8 mouse cellular contexts compared by ENCODE assay signal in the genomic region with DNA sequence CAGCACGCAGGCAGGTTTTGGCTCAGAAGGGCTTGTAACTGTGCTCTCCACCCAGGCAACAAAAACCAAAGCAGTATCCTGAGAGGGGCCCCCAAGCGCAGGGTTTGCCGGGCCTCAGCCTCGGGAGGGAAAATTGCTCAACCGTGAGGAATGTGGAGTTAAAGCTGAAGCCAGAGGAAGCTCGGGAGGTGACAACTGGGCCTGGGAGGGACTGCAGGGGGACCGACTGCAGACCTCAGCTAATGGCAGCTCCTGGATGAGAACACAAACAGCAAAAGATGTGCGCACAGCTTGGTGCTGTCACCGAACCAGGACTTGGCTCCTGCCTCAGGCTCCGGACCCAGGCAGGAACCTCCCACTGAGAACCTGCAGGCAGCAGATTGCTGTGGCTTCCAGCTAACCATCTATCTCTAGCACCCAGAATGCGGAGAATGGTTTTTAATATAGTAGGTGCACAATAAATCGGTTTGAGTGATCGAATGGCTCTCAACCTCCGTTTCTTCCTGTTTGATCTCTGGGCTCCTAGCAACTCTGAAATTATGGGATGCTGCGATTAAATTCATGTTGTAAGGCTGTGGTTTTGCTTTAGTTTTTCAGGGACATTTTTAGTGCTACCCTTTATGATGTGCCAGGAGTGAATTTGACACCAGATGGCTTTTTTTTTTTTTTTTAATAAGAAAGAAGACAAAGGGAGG. TPM values are rescaled to one million over a fixed set of nuclear protein-coding genes. Genes with fewer than 3 reads are reported as not detected.
DNase-seq lines count a peak whose midpoint lies in the region; ATAC-seq and TF ChIP-seq lines count a peak whose summit lies in the region.

No protein-coding gene starts in this region.

- no peak for TF ChIP-seq POLR2A in embryonic fibroblast, embryonic 13.5 days (IDR thresholded peaks at IDR 0.05; ENCODE audit: low read depth, low read length)

- H3K4me3 ChIP-seq in G1E (ENCODE audit: low read depth, low read length), result no peak overlapping the region; the same call in 1 of the 2 replicates
- no peak overlapping the region for H3K4me3 ChIP-seq in embryonic fibroblast, embryonic 13.5 days (ENCODE audit: insufficient read depth, low read length)

- peaks cover 29% of the 10 kb centered on the region for H3K27me3 ChIP-seq in G1E (ENCODE audit: insufficient read depth, low read length)

- H3K4me1 ChIP-seq in G1E (ENCODE audit: insufficient read depth, low read depth, low read length), result peaks cover 6% of the 10 kb centered on the region
- H3K4me1 ChIP-seq in embryonic fibroblast, embryonic 13.5 days (ENCODE audit: control insufficient read depth, insufficient read depth, low read length), result peaks cover 5% of the 10 kb centered on the region; the same call in 1 of the 2 replicates

- no peaks in the 10 kb centered on the region for H3K36me3 ChIP-seq in G1E (replicated peaks)

- peak overlapping the region; percentile 91 for H3K27ac ChIP-seq in embryonic fibroblast, embryonic 13.5 days (ENCODE audit: insufficient read depth, low read length)

- no peak for TF ChIP-seq CTCF in G1E (IDR thresholded peaks at IDR 0.05; ENCODE audit: low read depth, low read length)
- TF ChIP-seq CTCF in embryonic fibroblast, embryonic 13.5 days (IDR thresholded peaks at IDR 0.05; ENCODE audit: borderline replicate concordance, insufficient read depth, low read length), result no peak

- intact Hi-C loops in heart, postnatal 14 days (cut with DNase I), result no loop called here

- no peak for DNase-seq in G1E (ENCODE audit: low spot score)
- DNase-seq in adrenal gland, postnatal 36 days, result peak; percentile 66 to 70
- DNase-seq in heart, postnatal 14 days, result peak; percentile 60 to 64
- DNase-seq in kidney, postnatal 4 days, result peak; percentile 76 to 85
- peak; percentile 67 for DNase-seq in lung, postnatal 14 days
- DNase-seq in thymus, adult 18-20 months, result no peak

- peak; percentile 63 for ATAC-seq in G1E (ENCODE audit: extremely low read depth, insufficient number of reproducible peaks, low FRiP score, poor library complexity, severe bottlenecking)
- no peak for ATAC-seq in inflammation-experienced regulatory T-cells, adult 6 months

- no peaks in the 10 kb centered on the region for H3K9me3 ChIP-seq in G1E (replicated peaks)

RNA-seq across cellular contexts. Expression of a gene that starts 16.1 kb away (rescaled TPM):
- total RNA-seq in G1E (2014; fragmentation: Nextera tagmentation) (67.2 and 81.4 TPM in 2 replicates), G1E (2017) (28.1 and 30.2 TPM in 2 replicates)
- polyA plus RNA-seq in G1E (2012), result 143 and 162 TPM in 2 replicates
- 100 to 1,000 TPM; 102 to 158 TPM for total RNA-seq in adrenal gland, postnatal 36 days (2021)
- 152 and 208 TPM in 2 replicates for polyA plus RNA-seq in embryonic fibroblast, embryonic 13.5 days (2011; ENCODE audit: insufficient read length, low read depth, missing spikeins)
- total RNA-seq in heart, postnatal 14 days (2021), result 100 to 1,000 TPM; 104 to 122 TPM
- polyA plus RNA-seq in inflammation-experienced regulatory T-cells, adult 6 months (2017; shearing (Covaris generic)), result 10 to 100 TPM; 26.2 to 47.1 (median 38.5) TPM

RNA-seq across cellular contexts. Expression of a gene that starts 38.1 kb away (rescaled TPM):
- not detected in 2 replicates for total RNA-seq in G1E (2014; fragmentation: Nextera tagmentation)
- 0.05 TPM in 1 of 2 replicates, not detected in the other for total RNA-seq in G1E (2017)
- polyA plus RNA-seq in G1E (2012), result 0.02 TPM in 1 of 2 replicates, not detected in the other
- total RNA-seq in adrenal gland, postnatal 36 days (2021), result 1 to 10 TPM; 2.7 to 4.5 TPM
- polyA plus RNA-seq in embryonic fibroblast, embryonic 13.5 days (2011; ENCODE audit: insufficient read length, low read depth, missing spikeins), result 0.57 and 1.5 TPM in 2 replicates
- under 1 TPM; 0.19 to 0.56 TPM for total RNA-seq in heart, postnatal 14 days (2021)
- under 1 TPM in 2 of 3 experiments, not detected in 1; 0.11 to 0.36 TPM for polyA plus RNA-seq in inflammation-experienced regulatory T-cells, adult 6 months (2017; shearing (Covaris generic))

Comparison
In these comparisons a context has a peak if more than half of its experiments do, and no peak if none do; other contexts are left out.
1. DNase-seq: peak in adrenal gland, postnatal 36 days (2 of 2), heart, postnatal 14 days (2 of 2), kidney, postnatal 4 days (2 of 2) and lung, postnatal 14 days (single experiment); none in G1E (single experiment) and thymus, adult 18-20 months (0 of 2).